Mouse (Mus musculus): ENCODE data around the gene Bicra.

GRCm38 (mm10) chr7:16010649-16011048 lies 37.1 kb downstream of the Bicra start:
- TF ChIP-seq CTCF (IDR thresholded peaks at IDR 0.05; ENCODE audit: low read depth, low read length) (no peak), GATA1 (IDR thresholded peaks at IDR 0.05; ENCODE audit: borderline replicate concordance, low read length) (no peak), GATA2 (IDR thresholded peaks at IDR 0.05; ENCODE audit: borderline replicate concordance, low read depth, low read length) (no peak), POLR2AphosphoS5 (IDR thresholded peaks at IDR 0.05; ENCODE audit: insufficient replicate concordance, low read depth, low read length) (no peak), TAL1 (conservative IDR thresholded peaks at IDR 0.05; ENCODE audit: low read depth, low read length) (no peak)
